Mouse (Mus musculus) neural tube, embryonic 14.5 days (tissue): ENCODE data around the gene Sparcl1. TPM values are rescaled to one million over a fixed set of nuclear protein-coding genes. Genes with fewer than 3 reads are reported as not detected.
A peak's percentile ranks its signal among the peaks of the same experiment; 100 is the strongest.

Source experiments
- ATAC-seq: fragments of 200-750 bp; cut with Nextera tagmentation; 2 replicates; pipeline ENCODE4 v1.8.0; 2017; ENCODE audit warnings: low read depth, mild to moderate bottlenecking, moderate TSS enrichment, moderate library complexity
- H3K27ac ChIP-seq: fragments of 300-500 bp; sonication (generic); 2 replicates; pipeline ENCODE4 v1.5.1; 2014; ENCODE audit warnings: low read depth, mild to moderate bottlenecking, control low read depth, low read length, moderate library complexity, mixed read lengths
- H3K27me3 ChIP-seq: fragments of 300-500 bp; sonication (generic); 2 replicates; pipeline ENCODE4 v1.6.1; 2014; ENCODE audit warnings: low read length; ENCODE audit not compliant: control insufficient read depth, insufficient read depth
- H3K36me3 ChIP-seq: fragments of 300-500 bp; sonication (generic); 2 replicates; pipeline ENCODE4 v1.6.1; 2014; ENCODE audit warnings: low read length, mixed read lengths; ENCODE audit not compliant: control insufficient read depth, insufficient read depth
- H3K4me1 ChIP-seq: fragments of 300-500 bp; sonication (generic); 2 replicates; pipeline ENCODE4 v1.6.1; 2014; ENCODE audit warnings: low read length; ENCODE audit not compliant: control insufficient read depth, insufficient read depth
- H3K4me2 ChIP-seq: fragments of 300-500 bp; sonication (generic); 2 replicates; pipeline ENCODE4 v1.6.1; 2014; ENCODE audit warnings: mild to moderate bottlenecking, low read depth, low read length, control low read depth
- H3K4me3 ChIP-seq: fragments of 300-500 bp; sonication (generic); 2 replicates; pipeline ENCODE4 v1.5.1; 2014; ENCODE audit warnings: low read depth, low read length, control low read depth, mixed read lengths
- H3K9ac ChIP-seq: fragments of 300-500 bp; sonication (generic); replicated peaks from 2 replicates; pipeline ENCODE4 v1.6.1; 2014; ENCODE audit warnings: low read depth, mild to moderate bottlenecking, control low read depth, low read length, mixed read lengths
- H3K9me3 ChIP-seq: fragments of 300-500 bp; sonication (generic); 2 replicates; pipeline ENCODE4 v1.6.1; 2016; ENCODE audit warnings: low read length; ENCODE audit not compliant: control insufficient read depth
- WGBS: fragments of 180-500 bp; shearing (Covaris S2); extraction: QIAGEN DNeasy Blood & Tissue Kit; methylation state at CpG from one replicate; pipeline ENCODE4 v1.1.7; 2014; 5-methylcytosine and 5-hydroxymethylcytosine counted together
- polyA plus RNA-seq: library from polyadenylated mRNA; unstranded; fragments of >200 nt; fragmentation: Nextera tagmentation; extraction: Ambion mirVana; gene quantifications from 2 replicates; pipeline ENCODE4 v1.2.1, GENCODE M21; 2014

The Sparcl1 gene
- polyA plus RNA-seq, 1 experiment from 2014 or later = 427 TPM

DNA sequence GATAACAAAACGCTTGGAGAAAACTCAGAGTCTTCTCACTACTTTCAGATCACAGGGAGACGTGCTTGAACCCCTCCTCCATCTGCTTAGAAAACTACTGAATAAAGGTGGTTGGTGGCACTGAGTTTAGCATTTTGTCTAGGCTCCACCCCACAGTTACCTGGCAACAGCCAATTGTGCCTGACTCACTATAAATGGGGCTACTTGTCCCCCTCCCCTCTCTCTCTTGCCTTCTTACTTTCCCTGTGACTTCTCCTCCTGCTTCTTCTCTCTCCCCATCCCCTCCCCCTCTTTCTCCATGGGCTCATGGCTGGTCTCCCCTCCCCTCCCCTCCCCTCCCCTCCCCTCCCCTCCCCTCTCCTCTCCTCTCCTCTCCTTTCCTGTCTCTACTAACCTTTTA is 9.4 kb downstream of the Sparcl1 start:
- no peaks in the 10 kb centered on the region for H3K9me3 ChIP-seq
- H3K36me3 ChIP-seq = no peaks in the 10 kb centered on the region
- H3K9ac ChIP-seq = no peak overlapping the region
- WGBS = 34% methylated on average over 2 of the region's 2 CpGs
- no peak overlapping the region for H3K4me2 ChIP-seq
- no peak overlapping the region for H3K27ac ChIP-seq
- H3K4me3 ChIP-seq = no peak overlapping the region
- no peak for ATAC-seq
- H3K4me1 ChIP-seq = peaks cover 18% of the 10 kb centered on the region
- no peaks in the 10 kb centered on the region for H3K27me3 ChIP-seq

DNA sequence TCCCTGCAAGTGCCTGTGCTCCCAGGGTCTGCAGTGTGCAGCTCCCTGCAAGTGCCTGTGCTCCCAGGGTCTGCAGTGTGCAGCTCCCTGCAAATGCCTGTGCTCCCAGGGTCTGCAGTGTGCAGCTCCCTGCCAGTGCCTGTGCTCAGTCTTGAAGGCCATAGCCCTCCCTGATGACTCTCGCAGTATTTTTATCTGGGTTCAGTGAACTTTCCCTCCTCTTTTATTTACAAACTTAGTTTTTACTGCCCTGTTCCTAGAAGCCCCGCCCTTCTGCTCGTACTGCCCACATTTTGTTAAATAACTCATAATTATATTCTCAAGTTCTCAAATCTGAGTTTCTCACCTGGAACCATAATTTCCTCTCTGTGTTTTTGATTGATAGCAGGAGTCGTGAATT is 10.4 kb downstream of the Sparcl1 start:
- Histone ChIP-seq H3K36me3 (no peaks in the 10 kb centered on the region), H3K4me2 (no peak overlapping the region), H3K27ac (no peak overlapping the region), H3K27me3 (no peaks in the 10 kb centered on the region), H3K9me3 (no peaks in the 10 kb centered on the region), H3K4me3 (no peak overlapping the region), H3K4me1 (peaks cover 9% of the 10 kb centered on the region; the same call in 1 of the 2 replicates), H3K9ac (no peak overlapping the region)
- no peak for ATAC-seq
- 72% methylated on average over 4 of the region's 4 CpGs for WGBS

DNA sequence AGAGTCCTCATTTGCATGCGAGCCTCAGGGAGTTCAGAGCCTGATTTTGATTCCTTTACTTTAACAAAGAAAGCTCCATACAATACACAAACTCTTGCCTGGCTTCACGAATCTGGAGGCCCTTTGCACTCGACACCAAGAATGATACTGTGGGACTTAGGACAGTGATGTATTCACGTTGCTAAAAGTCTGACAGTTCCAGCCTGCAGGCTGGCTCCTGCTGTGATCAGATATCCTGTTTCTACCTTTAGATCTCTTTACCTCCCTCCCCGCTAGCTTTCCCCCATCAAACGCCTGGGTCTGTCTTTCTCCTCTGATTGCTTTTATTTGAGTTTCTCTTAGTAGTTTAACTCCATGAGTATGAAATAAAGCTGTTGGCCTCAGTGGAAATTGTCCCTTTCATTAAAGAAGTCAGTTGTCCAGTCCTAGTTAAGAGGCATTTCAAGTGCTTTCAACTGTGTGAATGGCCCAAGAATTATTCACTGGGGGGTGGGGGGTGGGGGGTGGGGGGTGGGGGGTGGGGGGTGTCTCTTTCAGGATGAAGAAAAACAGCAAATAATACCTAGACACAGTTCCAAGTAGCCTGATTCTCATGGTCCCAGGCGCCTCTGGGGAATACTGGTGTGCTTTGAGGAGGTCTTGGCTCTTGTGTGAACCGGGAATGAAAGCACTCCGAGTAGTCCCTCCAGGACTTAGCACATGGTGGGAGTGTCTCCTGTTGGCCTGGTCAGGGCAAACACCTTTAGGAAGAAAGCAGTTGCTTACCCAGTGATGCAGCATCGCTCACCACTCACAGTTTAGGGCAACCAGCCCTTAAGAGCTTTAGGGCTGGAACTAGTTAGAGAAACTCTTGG is 11.6 kb downstream of the Sparcl1 start:
- no peak overlapping the region for H3K4me3 ChIP-seq
- WGBS = 10% methylated on average over 10 of the region's 10 CpGs
- H3K27ac ChIP-seq = peak overlapping the region; percentile 34; the same call in 1 of the 2 replicates
- H3K9ac ChIP-seq = no peak overlapping the region
- H3K36me3 ChIP-seq = no peaks in the 10 kb centered on the region
- no peaks in the 10 kb centered on the region for H3K27me3 ChIP-seq
- H3K4me1 ChIP-seq = 0 out of 2 replicates have a peak, but pooled peaks cover 2% of the 10 kb centered on the region
- no peak overlapping the region for H3K4me2 ChIP-seq
- peak; percentile 69 for ATAC-seq
- no peaks in the 10 kb centered on the region for H3K9me3 ChIP-seq

DNA sequence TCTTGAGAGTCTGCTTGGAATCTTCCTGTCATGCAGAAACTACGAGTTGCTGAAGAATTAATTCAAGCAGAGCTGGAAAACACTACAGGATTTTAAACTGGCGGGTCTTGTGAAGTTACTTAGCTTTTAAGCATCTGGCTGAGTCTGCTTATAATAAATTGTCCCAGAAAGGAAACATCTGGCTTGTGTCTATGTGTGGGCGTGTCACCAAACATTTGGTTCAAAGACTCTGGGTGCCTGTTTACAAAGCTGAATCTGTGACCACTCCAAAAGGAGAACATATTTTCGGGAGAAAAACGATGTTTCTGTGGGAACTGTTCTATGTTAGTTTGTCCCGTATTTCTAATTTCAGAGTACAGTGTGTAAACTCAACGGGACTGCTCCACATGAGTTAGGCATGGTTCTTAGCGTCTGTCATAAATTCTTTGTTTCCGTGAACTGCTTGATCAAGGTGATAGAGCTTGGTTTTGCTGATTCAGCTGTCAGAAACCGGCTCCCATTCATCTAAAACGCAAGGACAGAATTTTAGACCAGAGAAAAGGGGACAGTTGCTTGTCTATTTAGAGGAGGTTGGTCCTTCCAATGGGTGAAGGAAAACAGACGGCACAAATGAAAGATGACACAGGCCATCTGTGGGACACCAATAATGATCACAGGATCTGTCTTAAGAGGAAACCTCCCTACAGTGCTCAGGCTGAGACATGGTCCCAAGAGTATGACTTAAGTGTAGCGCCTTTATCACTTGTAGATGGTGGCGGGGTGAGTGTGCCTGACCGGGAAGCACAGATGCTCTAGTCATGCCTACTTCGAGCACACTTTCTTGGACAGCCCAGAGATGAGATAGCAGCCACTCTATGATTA is 17.2 kb downstream of the Sparcl1 start:
- H3K9ac ChIP-seq = no peak overlapping the region
- no peak overlapping the region for H3K4me3 ChIP-seq
- ATAC-seq = no peak
- no peak overlapping the region for H3K4me2 ChIP-seq
- no peak overlapping the region for H3K27ac ChIP-seq
- 81% methylated on average over 16 of the region's 16 CpGs for WGBS
- H3K27me3 ChIP-seq = no peaks in the 10 kb centered on the region
- H3K36me3 ChIP-seq = no peaks in the 10 kb centered on the region
- H3K9me3 ChIP-seq = no peaks in the 10 kb centered on the region
- H3K4me1 ChIP-seq = no peaks in the 10 kb centered on the region

DNA sequence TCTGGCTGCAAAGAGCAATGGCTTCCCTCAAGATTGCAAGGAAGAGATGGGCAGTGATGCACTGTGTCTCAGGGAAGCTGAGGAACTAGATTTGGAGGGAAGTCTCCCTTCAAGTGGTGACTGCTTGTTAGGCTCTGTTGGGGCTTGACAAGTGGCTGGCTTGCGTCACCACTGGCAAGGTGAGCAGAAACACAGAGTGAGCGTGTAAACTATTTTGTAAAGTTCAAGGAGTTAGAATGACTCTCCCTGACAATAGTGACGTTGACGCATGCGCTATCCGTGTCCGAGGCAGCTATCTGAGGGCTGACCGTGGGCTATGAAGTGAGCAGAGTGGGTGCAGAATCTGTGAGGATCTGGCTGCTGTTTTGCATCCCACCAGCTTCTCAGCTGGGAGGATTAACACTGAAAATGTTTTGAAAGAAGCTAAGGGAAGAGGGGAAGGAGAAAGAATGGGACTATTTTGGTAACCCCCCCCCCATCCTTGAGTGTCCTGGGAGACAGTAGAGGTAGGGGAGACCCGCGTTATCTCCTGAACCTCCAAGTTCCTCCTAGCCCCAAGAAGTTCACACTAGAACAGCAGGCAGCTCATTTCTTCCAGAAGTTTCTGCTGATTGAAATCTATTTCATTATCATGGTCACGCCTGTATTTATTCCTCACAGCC is 18.0 kb downstream of the Sparcl1 start:
- Histone ChIP-seq H3K9ac (no peak overlapping the region), H3K27ac (no peak overlapping the region), H3K36me3 (no peaks in the 10 kb centered on the region), H3K4me1 (no peaks in the 10 kb centered on the region), H3K27me3 (no peaks in the 10 kb centered on the region), H3K9me3 (no peaks in the 10 kb centered on the region), H3K4me3 (no peak overlapping the region), H3K4me2 (no peak overlapping the region)
- 92% methylated on average over 11 of the region's 11 CpGs for WGBS
- no peak for ATAC-seq

DNA sequence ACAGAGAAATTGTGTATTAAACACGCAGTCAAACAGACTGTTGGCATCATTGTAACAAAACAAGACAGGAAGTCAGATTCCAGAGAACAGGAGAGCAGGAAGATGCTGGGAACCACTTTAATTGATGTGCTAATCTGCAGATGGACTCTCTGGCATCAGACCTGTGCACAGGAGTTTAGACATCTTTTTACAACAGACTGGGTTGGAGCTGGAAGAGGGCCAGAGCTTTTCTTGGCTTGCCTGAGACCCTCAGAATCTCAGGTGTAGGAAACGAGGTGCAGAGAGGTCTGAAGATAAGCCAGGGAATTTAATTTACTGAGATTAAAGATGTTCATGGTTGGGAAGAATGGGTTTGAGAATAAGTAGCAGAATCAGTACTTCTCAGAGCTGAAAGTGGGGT is 23.8 kb downstream of the Sparcl1 start:
- no peak for ATAC-seq
- no peaks in the 10 kb centered on the region for H3K9me3 ChIP-seq
- no peak overlapping the region for H3K4me3 ChIP-seq
- no peaks in the 10 kb centered on the region for H3K4me1 ChIP-seq
- 0 out of 2 replicates have a peak, but pooled peaks cover 6% of the 10 kb centered on the region for H3K36me3 ChIP-seq
- no peak overlapping the region for H3K27ac ChIP-seq
- H3K27me3 ChIP-seq = no peaks in the 10 kb centered on the region
- 91% methylated on average over 2 of the region's 2 CpGs for WGBS
- H3K4me2 ChIP-seq = no peak overlapping the region
- H3K9ac ChIP-seq = no peak overlapping the region

DNA sequence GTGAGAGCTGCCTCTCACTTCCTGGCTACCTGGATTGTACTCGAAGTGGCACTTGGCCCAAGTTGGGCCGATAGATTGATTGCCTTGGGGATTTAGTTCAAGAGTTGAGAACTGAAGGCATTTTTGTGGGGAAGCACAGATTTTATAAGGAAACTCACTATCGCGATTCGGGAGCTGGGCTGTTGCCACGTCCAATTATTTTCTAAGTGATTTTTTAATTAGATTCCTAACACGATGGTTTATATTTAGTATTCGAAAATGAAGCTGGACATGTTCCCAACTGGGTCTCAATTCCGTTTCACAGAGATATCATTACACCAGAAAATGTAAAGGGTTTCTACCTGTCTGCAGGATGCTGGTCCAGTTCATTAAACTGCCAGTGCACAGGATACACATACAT is 28.2 kb downstream of the Sparcl1 start:
- Histone ChIP-seq H3K27ac (no peak overlapping the region), H3K4me3 (no peak overlapping the region), H3K9me3 (no peaks in the 10 kb centered on the region), H3K9ac (no peak overlapping the region), H3K4me2 (no peak overlapping the region), H3K36me3 (peaks cover 6% of the 10 kb centered on the region; the same call in 1 of the 2 replicates), H3K27me3 (no peaks in the 10 kb centered on the region), H3K4me1 (no peaks in the 10 kb centered on the region)
- WGBS = 88% methylated on average over 9 of the region's 9 CpGs
- ATAC-seq = no peak

DNA sequence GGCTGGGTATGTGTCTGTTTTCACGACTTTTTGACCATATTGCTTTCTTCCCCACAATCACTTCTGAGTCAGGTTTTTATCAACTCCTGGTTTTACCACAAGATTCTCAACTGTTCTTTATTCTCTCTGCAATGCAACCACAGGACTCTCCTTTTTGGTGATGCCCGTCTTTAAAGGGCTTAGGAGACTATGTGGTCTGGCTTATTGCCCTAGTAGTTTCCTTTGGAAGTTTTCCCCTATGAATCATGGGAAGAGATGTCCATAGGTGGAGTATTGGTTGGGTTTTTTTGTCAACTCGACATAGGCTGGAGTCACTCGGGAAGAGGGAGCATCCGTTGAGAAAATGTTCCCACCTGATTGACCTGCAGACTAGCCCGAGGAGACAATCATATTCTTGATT is 32.8 kb downstream of the Sparcl1 start:
- ATAC-seq = no peak
- no peaks in the 10 kb centered on the region for H3K9me3 ChIP-seq
- H3K9ac ChIP-seq = no peak overlapping the region
- no peaks in the 10 kb centered on the region; the same call in 1 of the 2 replicates for H3K36me3 ChIP-seq
- H3K4me1 ChIP-seq = no peaks in the 10 kb centered on the region
- H3K27me3 ChIP-seq = no peaks in the 10 kb centered on the region
- H3K4me2 ChIP-seq = no peak overlapping the region
- no peak overlapping the region for H3K27ac ChIP-seq
- 87% methylated on average over 6 of the region's 6 CpGs for WGBS
- no peak overlapping the region for H3K4me3 ChIP-seq
